Mouse (Mus musculus) cerebellum, adult 18-20 months (tissue): ENCODE data around the gene Tex2.
A peak's percentile ranks its signal among the peaks of the same experiment; 100 is the strongest.
"Not testable (repeated sequence)": the region's sequence is repeated elsewhere in the genome, so short reads cannot be mapped to it uniquely, and the experiment has no call there.

ENCODE experiments used
- DNase-seq, 2 experiments: peaks; one replicate each; pipeline ENCODE4 v3.0.0; 2021

Tex2 gene

GRCm38 (mm10) chr11:106577624-106578355 lies 35.4 kb downstream of the Tex2 start:
- DNase-seq = not testable (repeated sequence)

GRCm38 (mm10) chr11:106574456-106574855 lies 38.8 kb downstream of the Tex2 start:
- no peak for DNase-seq

GRCm38 (mm10) chr11:106573476-106574240 lies 39.6 kb downstream of the Tex2 start:
- DNase-seq = no peak

- no peak for DNase-seq
Measured at GRCm38 (mm10) chr11:106572958-106573357, 40.3 kb downstream of the Tex2 start.

- peak in 1 of 2 experiments; percentile 22 for DNase-seq
Measured at GRCm38 (mm10) chr11:106572020-106572782, 41.0 kb downstream of the Tex2 start.

GRCm38 (mm10) chr11:106571026-106571983 lies 41.9 kb downstream of the Tex2 start:
- no peak for DNase-seq

GRCm38 (mm10) chr11:106568329-106568960 lies 44.8 kb downstream of the Tex2 start:
- peak; percentile 70 to 82 for DNase-seq

GRCm38 (mm10) chr11:106566040-106566785 lies 47.0 kb downstream of the Tex2 start:
- DNase-seq = peak; percentile 33 to 39

- peak in 1 of 2 experiments; percentile 42 for DNase-seq
Measured at GRCm38 (mm10) chr11:106564261-106564660, 49.0 kb downstream of the Tex2 start.

- no peak for DNase-seq
Measured at GRCm38 (mm10) chr11:106562707-106563106, 50.5 kb downstream of the Tex2 start.

- DNase-seq = no peak
Measured at GRCm38 (mm10) chr11:106559773-106560172, 53.5 kb downstream of the Tex2 start.

- DNase-seq = no peak
Measured at GRCm38 (mm10) chr11:106558008-106558407, 55.2 kb downstream of the Tex2 start.

GRCm38 (mm10) chr11:106557398-106557797 lies 55.8 kb downstream of the Tex2 start:
- no peak for DNase-seq

GRCm38 (mm10) chr11:106556689-106557088 lies 56.5 kb downstream of the Tex2 start:
- no peak for DNase-seq

GRCm38 (mm10) chr11:106555805-106556615 lies 57.2 kb downstream of the Tex2 start:
- no peak for DNase-seq

- DNase-seq = no peak
Measured at GRCm38 (mm10) chr11:106550398-106550797, 62.8 kb downstream of the Tex2 start.

- DNase-seq = no peak
Measured at GRCm38 (mm10) chr11:106546081-106546480, 67.1 kb downstream of the Tex2 start.

GRCm38 (mm10) chr11:106544916-106545315 lies 68.3 kb downstream of the Tex2 start:
- DNase-seq = no peak

- DNase-seq = no peak
Measured at GRCm38 (mm10) chr11:106544133-106544532, 69.1 kb downstream of the Tex2 start.

GRCm38 (mm10) chr11:106543006-106543405 lies 70.2 kb downstream of the Tex2 start:
- DNase-seq = no peak
